Mouse (Mus musculus) lung, adult 2 months (tissue): Measurements from ENCODE around the gene Vmn1r157. TPM values are rescaled to one million over a fixed set of nuclear protein-coding genes. Genes with fewer than 3 reads are reported as not detected.
"Not testable (repeated sequence)": the region's sequence is repeated elsewhere in the genome, so short reads cannot be mapped to it uniquely, and the experiment has no call there.

ENCODE experiments used
- DNase-seq: peaks from one replicate; pipeline ENCODE4 v3.0.0; 2022
- H3K4me1 ChIP-seq: fragments of 200-500 bp; 2 replicates; pipeline ENCODE4 v1.6.1; 2011; ENCODE audit warnings: low read length; ENCODE audit not compliant: control insufficient read depth, insufficient read depth
- H3K4me3 ChIP-seq: fragments of 200-500 bp; replicated peaks from 2 replicates; pipeline ENCODE3; 2011; ENCODE audit warnings: low read depth, mild to moderate bottlenecking, control low read depth, low read length; ENCODE audit errors: extremely low read depth
- WGBS: fragments of 180-500 bp; shearing (Covaris S2); methylation state at CpG from one replicate; pipeline ENCODE4 v1.1.7; 2018; 5-methylcytosine and 5-hydroxymethylcytosine counted together
- polyA plus RNA-seq: library from polyadenylated mRNA; depleted of rRNA; stranded (reverse); fragments of >200 nt; gene quantifications from 2 replicates; pipeline ENCODE4 v1.2.3, GENCODE M21; 2012; rRNA removed

The Vmn1r157 gene
- not detected in 2 replicates for polyA plus RNA-seq

GRCm38 (mm10) chr7:22761397-22761796 is at the start of gene Vmn1r157:
Gene Vmn1r157, plus strand, starts transcription at chr7:22761697.
- 18% methylated on average over 2 of the region's 3 CpGs for WGBS
- H3K4me1 ChIP-seq, DNase-seq, H3K4me3 ChIP-seq: not testable (repeated sequence)

DNA sequence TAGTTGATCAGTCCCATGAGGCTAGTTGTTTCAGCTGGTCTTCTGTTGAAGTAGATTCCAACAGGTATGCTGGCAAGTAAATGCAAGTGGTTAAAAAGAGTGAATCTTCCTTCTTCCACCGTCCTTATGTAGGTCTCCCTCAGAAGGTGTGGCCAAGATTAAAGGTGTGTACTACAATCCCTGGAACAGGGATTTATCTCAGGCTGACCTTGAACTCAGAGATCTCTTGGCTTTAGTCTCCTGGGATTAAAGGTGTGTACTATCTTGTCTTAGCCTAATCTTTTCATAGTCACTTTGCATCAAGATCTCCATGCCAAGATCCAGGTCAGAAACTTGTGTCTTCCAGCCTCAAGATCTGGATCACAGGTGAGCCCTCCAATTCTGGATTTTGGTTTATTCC is 41.9 kb upstream of the Vmn1r157 start, which contains the start of gene Gm4567:
Gm4567 (minus strand) TSS at position 101 of the 400 bp plus-strand sequence.
- not testable (repeated sequence) for H3K4me1 ChIP-seq, DNase-seq, H3K4me3 ChIP-seq
- WGBS, result no CpG with 5 or more reads among the region's 1 CpGs

GRCm38 (mm10) chr7:22775981-22776380 is 14.5 kb downstream of the Vmn1r157 start:
- DNase-seq, H3K4me3 ChIP-seq, H3K4me1 ChIP-seq: not testable (repeated sequence)
- WGBS, result 81% methylated on average over 7 of the region's 11 CpGs

DNA sequence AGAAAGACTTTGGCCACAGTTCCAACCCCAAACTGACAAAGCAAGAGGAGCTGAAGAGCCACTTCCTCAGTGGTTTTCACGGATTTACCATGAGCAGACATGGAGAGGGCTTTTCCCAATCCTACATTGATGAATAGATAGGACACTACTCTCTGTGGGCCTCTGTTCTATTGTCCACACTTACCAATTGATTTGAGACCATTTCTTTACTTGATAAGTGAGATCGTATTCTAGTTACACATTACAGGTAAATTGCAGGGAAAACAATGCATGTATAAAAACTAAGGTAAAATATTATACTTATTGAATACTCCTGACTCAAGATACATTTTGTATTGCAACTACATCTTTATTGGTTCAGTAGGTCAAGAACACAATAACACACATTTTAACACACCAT is 29.2 kb downstream of the Vmn1r157 start, which contains the start of gene Vmn1r158:
Vmn1r158 (minus strand) TSS at position 101 of the 400 bp plus-strand sequence.
- not testable (repeated sequence) for H3K4me1 ChIP-seq

More for the DNA sequence above, 29.2 kb downstream of the Vmn1r157 start, which contains the start of gene Vmn1r158:
- 40% methylated on average over 2 of the region's 2 CpGs for WGBS
- not testable (repeated sequence) for DNase-seq, H3K4me3 ChIP-seq

Other genes with a start within 250 kb of the Vmn1r157 start
- not detected in 2 replicates for gene Vmn1r152, start 238.7 kb upstream of the Vmn1r157 start, polyA plus RNA-seq
- gene Gm8677, start 226.8 kb upstream of the Vmn1r157 start, polyA plus RNA-seq, result not detected in 2 replicates
- not detected in 2 replicates for gene Gm4201, start 196.4 kb upstream of the Vmn1r157 start, polyA plus RNA-seq
- gene Gm4565, start 173.6 kb upstream of the Vmn1r157 start, polyA plus RNA-seq, result not detected in 2 replicates
- not detected in 2 replicates for gene Vmn1r155, start 103.7 kb upstream of the Vmn1r157 start, polyA plus RNA-seq
- gene Gm8693, start 69.4 kb upstream of the Vmn1r157 start, polyA plus RNA-seq, result not detected in 2 replicates
- gene Gm4567, start 42.0 kb upstream of the Vmn1r157 start, polyA plus RNA-seq, result not detected in 2 replicates
- not detected in 2 replicates for gene Vmn1r158, start 29.1 kb downstream of the Vmn1r157 start, polyA plus RNA-seq
- not detected in 2 replicates for gene Vmn1r159, start 81.9 kb downstream of the Vmn1r157 start, polyA plus RNA-seq
- gene Vmn1r160, start 109.5 kb downstream of the Vmn1r157 start, polyA plus RNA-seq, result not detected in 2 replicates
- gene Gm4214, start 223.0 kb downstream of the Vmn1r157 start, polyA plus RNA-seq, result not detected in 2 replicates